Mouse (Mus musculus) left cerebral cortex, adult 18-20 months (tissue): ENCODE results near the gene Slc17a2. TPM values are rescaled to one million over a fixed set of nuclear protein-coding genes. Genes with fewer than 3 reads are reported as not detected.

ENCODE experiments used
- DNase-seq, 2 experiments: peaks; one replicate each; pipeline ENCODE4 v3.0.0; 2021 to 2022; ENCODE audit warnings: low spot score in 2 of 2, mixed read lengths in 1 of 2
- total RNA-seq, 2 experiments: library from RNA; stranded (reverse); gene quantifications; 2 replicates each; pipeline ENCODE4 v1.2.3; 2021

Gene Slc17a2
- total RNA-seq, 2 experiments from 2014 or later = not detected

DNA sequence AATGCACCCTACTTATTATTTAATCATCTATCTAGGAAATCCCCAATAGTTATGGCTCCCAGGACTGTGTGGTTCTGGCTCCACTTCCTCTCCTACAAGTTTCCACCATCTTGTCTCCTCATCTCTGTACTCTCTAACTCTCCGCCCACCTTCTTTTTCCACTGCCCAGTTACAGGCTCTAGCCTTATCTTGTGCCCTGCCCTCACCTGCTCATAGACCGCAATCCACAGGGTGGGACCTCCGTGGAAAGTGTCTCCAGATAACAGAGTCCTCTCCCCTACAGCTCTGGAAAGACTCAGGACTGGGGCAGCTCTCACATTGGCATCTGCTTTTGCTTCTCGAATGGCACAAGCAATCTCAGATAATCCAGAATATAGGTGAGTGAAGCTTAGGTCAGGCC lies 27.8 kb upstream of the Slc17a2 start:
- DNase-seq = no peak

DNA sequence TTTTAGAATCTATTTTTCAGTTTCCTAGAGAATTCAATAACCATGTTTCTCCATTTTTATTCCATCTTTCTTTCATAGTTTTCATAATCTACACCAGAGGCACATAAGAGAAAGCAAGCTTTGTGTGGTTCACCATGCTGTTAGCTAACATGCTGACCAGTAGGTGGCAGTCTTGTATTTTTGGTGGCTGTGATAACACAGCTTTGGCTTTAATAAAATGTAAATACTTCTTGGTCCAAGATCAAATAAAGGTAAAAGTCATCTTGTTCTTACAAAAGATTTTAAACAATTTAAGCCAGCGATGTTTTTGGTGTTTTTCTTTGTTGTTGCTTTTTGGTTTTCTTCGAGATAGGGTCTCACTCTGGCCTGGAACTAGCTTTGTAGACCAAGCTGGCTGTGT lies 14.3 kb upstream of the Slc17a2 start:
- DNase-seq = peak; percentile 35 to 54

DNA sequence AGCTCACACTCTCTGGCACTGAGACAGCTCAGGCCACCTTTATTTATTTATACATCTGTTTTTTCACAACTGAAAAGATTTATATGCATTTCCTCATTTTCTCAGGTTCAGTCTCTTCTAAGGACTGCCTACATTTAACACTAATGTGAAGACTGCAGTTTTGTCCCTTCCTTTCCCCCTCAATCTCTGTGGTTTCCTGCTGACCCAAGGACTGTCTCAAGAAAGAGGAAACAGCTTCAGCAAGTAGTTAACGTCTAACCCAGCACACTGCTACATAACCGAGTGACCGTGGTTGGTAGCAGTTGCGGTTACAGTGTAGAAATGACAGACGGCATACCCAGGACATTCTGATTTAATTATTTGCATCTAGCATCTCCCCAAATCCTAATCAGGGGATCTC lies 7.4 kb upstream of the Slc17a2 start:
- DNase-seq = no peak

DNA sequence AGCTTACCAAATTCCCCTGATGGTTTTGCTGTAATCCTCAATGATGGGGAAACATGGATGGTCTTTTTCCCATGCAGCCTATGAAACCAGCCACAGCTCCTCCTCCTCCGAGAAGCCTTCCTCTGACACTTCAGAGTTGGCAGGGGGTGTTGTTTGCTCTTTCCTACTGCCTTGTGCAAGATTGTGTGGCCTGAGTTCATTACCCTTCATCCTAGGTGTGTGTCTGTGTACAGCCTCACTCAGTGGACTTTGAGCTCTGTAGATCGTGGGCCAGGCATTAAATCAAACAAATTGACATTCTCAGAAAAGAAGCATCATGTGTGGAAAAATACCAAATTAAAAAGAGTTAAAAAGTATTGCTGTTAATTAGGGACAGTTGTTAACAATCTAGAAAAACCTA lies 2.3 kb upstream of the Slc17a2 start:
- no peak for DNase-seq

GRCm38 (mm10) chr13:23816148-23816547 lies 9.4 kb downstream of the Slc17a2 start:
- DNase-seq = no peak

DNA sequence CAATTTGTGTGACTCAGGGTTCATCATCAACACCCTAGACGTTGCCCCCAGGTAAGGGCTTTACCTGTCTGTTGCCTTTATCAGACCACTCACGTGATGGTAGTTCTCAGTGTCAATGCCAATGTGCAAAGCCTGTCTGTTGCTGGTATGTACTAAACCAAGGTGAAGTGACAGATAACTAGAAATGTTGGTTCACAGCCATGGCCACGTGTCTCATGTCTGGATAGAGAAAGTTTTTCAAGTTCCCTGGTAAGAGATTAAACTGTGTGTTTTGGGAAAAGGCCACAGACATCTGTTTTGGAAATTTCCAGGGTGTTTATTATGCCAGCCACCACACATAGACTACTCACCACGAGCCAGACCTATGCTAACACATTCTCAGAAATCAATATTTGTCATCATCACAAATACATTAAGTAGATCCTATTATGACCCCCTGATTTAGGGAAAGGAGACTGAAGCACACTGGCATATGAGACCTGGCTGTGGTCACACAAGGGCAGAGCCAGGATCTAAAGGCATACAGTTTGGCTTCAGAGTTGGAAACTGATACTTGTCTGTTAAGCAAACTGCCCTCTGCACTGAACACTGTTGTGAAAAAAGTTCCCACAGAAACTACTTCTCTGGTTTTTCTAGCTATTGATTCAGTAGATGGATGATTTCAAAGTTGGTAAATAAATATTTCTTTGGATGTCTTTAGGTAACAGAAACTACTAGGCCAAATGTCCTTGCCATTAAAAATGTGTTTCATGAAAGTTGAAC lies 13.6 kb downstream of the Slc17a2 start:
- no peak for DNase-seq

DNA sequence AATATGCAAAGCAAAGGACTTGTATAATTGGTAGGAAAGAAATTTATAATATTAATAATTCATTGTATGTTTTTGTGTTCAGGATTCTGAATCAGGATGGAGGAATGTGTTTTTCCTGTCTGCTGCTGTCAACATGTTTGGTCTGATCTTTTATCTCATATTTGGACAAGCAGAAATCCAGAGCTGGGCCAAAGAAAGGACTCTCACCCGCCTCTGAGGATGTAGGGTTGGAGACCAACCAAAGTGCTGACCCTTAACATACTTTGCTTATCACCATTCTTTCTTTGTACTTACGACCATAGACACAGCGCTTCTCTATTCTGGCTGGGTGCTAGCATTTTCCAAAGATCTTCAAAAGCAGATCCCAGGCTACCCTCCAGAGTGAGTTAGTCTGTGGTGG lies 15.4 kb downstream of the Slc17a2 start:
- DNase-seq = no peak

- no peak for DNase-seq
Observed at GRCm38 (mm10) chr13:23826606-23827005, 19.8 kb downstream of the Slc17a2 start.

GRCm38 (mm10) chr13:23833053-23833452 lies 26.3 kb downstream of the Slc17a2 start:
- DNase-seq = peak; percentile 24

GRCm38 (mm10) chr13:23834836-23835235 lies 28.0 kb downstream of the Slc17a2 start:
- no peak for DNase-seq

GRCm38 (mm10) chr13:23836630-23837029 lies 29.8 kb downstream of the Slc17a2 start:
- DNase-seq = no peak

- DNase-seq = no peak
Observed at GRCm38 (mm10) chr13:23839308-23839707, 32.5 kb downstream of the Slc17a2 start, which contains the start of gene Slc17a3. TSS of gene Slc17a3 (plus strand) at chr13:23839434.

GRCm38 (mm10) chr13:23845851-23846250 lies 39.1 kb downstream of the Slc17a2 start:
- DNase-seq = no peak

GRCm38 (mm10) chr13:23849299-23849698 lies 42.5 kb downstream of the Slc17a2 start:
- peak; percentile 11 to 26 for DNase-seq

- DNase-seq = no peak
Observed at GRCm38 (mm10) chr13:23856401-23856800, 49.6 kb downstream of the Slc17a2 start.

DNA sequence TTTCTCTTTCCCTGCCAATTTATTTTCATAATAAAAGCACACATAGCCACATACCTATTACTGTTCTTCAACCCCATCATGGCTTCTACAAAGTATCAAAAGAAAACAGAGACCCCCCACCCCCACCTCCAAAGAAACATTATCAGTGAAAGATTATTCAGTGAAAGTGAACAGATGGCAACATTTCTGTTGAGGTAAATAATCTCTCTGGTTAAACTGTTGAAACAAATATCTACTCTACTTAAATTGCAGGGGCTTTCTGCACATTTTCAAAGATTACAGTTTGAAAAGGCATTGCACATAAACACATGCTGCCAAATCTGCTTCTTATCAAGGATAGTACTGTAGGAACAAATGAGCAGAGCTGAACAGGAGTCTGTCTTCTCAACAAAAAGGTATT lies 55.0 kb downstream of the Slc17a2 start:
- no peak for DNase-seq

DNA sequence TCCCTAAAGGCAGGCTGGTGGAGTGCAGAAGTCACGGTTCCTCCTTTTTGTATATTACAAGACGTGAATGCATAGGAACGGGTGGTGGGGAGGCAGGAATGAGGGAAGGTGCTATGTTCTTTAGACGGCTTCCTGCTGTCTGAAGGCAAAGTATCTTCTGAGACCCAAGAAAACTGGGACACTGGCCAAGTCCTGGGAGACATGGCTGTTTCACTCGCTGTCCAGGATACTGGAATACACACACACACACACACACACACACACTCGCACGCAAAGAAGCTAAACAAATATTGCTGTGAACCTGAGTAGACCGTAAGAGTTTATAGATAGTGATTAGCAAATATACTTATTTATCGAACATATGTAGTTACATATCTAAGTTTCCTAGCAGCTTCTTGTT lies 57.9 kb downstream of the Slc17a2 start:
- DNase-seq = no peak

DNA sequence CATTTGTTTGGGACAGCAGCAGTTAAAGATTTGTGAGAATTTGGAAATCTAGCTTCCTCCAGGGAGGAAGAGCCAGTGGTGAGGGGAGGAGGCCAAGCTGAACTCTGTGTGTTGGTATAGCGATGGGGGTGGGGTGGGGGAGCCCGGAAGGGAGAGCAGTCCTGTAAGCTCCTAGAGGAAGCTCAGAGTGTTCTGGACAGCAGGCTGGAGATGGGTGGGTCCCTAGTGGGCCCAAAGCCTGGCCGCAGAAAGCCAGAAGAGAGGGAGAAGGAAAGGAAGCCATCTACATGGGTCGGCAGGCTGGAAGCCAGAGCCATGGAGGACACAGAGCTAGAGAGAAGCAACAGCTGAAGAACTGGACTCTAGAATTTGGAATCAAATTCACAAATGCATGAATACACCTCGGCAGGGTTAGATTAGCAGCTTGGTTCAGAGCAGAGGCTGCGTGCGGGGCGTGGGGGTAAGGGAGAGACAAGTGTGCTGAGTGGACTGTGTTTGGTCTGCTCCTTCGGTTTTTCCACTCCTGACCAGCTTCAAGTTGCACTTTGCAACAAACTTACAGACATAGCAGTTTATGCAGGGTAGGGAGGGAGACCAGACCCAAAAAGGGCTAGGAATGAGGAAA lies 59.4 kb downstream of the Slc17a2 start:
- DNase-seq = no peak

GRCm38 (mm10) chr13:23867000-23867399 lies 60.2 kb downstream of the Slc17a2 start:
- no peak for DNase-seq

DNA sequence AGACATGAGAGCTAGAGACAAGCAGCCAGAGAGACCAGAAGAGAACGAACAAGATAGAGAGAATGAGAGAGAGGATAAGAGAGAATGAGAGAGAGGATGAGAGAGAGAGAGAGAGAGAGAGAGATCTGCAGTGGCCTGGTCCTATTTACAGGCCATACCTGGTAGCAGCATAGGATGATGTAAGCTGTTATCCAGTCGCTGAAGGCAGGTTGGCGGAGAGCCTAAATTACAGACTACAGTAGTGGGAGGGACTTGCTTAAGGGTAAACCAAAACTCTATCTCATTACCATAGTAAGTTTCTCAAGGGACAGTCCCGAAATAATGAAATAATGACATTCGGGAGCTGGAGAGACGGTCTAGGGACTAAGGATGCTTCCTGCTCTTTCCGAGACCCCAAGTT lies 60.6 kb downstream of the Slc17a2 start, which contains the start of gene Slc17a1:
Gene Slc17a1 (plus strand): TSS at position 346 of the 400 bp plus-strand sequence.
- no peak for DNase-seq

DNA sequence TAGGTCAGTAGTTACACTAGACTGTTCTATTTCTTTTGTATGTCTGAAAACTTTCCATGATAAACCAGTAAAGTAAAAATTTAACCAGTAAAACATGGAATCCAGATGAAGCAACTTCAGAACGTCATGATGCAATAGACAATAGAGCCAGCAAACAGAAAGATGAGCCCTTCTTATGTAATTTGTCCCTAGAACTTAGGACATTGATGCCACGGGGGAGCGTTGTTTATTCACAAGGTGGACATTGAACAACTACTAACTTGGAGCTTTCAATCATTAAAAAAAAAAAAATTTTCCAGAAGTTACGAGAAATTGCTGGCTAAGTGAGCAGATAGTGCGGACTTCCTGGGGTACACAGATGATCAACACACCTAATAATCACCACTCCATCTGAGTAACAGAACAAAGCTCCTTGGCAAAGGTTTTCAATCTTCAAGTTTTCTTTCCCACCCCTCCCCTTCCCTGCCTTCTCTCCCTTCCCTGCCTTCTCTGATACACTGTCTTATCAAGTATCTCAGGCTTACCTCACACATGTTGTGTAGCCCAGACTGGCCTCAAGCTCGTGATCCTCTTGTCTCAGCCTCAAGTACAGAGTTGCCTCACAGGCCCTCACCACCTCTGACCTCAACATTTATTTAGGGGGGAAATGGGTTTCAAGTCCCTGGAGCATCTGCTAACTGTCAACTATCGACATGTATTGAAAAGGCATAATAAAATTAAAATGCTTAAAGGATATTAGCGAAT lies 62.2 kb downstream of the Slc17a2 start:
- no peak for DNase-seq

DNA sequence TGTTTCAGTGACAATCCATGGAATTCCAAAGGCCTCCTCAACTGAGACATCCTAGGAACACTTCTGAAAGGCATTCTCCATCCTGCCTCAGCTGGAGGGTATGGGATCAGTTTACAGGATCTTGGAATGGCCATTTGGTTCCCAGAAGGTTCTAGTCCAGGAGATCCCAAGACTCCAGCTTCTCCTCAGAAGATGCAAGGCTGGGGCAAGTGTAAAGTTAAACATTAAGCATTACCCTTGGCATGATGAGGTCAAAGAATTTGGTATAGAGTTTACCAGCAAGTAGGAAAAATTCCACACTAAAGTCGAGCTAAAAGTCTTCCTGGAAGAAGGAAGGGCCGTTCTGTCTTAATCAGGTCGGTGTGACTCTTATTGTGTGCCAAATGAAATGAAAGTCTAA lies 63.2 kb downstream of the Slc17a2 start:
- DNase-seq = no peak
